Mouse (Mus musculus) spleen, adult 2 months (tissue): ENCODE results near the gene Lyg2.

Source experiments
- CTCF ChIP-seq: fragments of 200-500 bp; IDR thresholded peaks from 2 replicates; pipeline ENCODE4 v1.5.1; 2011; ENCODE audit warnings: mild to moderate bottlenecking, inconsistent platforms; ENCODE audit not compliant: insufficient read depth, insufficient read length, insufficient replicate concordance; ENCODE audit errors: extremely low read depth
- POLR2A ChIP-seq: fragments of 200-500 bp; IDR thresholded peaks from 2 replicates; pipeline ENCODE4 v1.6.1; 2011; ENCODE audit warnings: low read depth, low read length, inconsistent platforms

DNA sequence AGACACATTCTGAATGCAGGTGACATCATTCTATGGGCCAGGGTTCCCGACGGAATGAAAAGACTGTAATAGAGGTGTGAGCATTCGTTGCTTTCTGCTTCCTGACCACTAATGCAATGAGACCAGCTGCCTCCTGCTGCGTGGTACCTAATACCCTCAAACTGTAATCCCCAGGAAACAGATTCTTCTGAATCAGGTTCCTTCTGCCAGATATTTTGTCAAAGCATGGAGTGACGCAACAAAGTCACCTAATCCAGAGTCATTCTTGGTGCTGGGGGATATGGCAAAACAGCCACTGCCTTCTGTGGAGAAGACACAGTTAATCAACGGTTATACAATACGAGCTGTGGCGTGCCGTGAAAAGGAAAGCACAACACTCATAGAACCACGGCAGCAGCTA, 47.7 kb downstream of the Lyg2 start:
- TF ChIP-seq CTCF (no peak), POLR2A (no peak)
